Mouse (Mus musculus) yolk sac, embryonic 10.5 days (tissue): ENCODE results near the gene 1500009L16Rik.

ENCODE experiments used
- DNase-seq: peaks from one replicate; pipeline ENCODE4 v3.0.0-alpha.2; 2017; ENCODE audit warnings: low spot score

1500009L16Rik gene

DNA sequence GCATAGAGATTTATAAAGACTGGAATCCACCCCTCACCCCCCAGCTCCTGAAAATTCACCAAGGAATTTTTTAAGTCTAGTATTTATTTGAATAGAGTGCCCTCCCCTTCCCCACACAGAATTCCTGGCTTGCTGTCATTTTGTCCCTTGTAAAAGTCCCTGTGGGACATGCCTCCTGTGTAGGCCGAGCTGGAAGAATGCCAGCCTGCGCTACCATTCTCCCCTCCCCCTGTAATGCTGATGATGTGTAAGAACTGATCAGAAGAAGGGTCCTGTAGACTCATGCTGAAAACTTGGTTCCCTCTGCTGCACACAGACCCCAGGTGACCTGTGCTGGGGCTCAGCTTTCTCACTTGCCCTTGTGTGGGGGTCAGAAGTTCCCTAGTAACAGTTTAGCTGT lies 37.9 kb downstream of the 1500009L16Rik start:
- DNase-seq: no peak

DNA sequence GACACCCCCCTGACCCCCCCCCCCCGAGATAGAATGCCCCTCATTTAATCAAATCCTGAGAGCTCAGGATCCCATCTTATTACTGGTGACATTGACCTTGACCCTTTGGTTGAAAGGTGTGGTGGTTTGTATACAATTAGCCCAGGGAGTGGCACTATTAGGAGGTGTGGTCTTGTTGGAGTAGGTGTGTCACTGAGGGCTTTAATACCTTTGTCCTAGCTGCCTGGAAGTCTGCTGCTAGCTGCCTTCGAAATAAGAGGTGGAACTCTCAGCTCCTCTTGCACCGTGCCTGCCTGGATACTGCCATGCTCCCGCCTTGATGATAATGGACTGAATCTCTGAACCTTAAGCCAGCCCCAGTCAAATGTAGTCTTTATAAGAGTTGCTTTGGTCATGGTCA lies 41.2 kb downstream of the 1500009L16Rik start:
- no peak for DNase-seq

DNA sequence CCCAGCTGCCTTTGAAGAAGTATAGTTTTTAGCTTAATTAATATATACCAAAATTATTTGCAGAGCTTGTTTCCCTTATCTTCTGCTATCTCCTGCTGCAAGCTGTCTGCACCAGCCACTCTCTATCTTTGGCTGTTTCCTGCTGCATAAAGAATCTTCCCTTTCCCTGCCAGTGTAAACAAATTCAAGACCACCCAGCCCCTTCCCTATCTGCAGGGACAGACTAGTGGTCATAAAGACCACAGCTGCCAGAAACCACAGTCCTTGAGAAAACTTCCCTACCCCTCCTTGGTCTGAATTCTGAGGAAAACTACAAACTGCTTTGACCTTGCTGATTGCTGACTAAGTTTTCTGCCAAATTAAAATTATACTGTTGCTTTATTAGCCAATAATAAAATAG lies 44.2 kb downstream of the 1500009L16Rik start:
- no peak for DNase-seq

- DNase-seq: peak; percentile 41
Observed at GRCm38 (mm10) chr10:83776272-83776878, 53.7 kb downstream of the 1500009L16Rik start.

- no peak for DNase-seq
Observed at GRCm38 (mm10) chr10:83777253-83777652, 54.6 kb downstream of the 1500009L16Rik start.

GRCm38 (mm10) chr10:83781854-83782253 lies 59.2 kb downstream of the 1500009L16Rik start:
- DNase-seq: no peak

DNA sequence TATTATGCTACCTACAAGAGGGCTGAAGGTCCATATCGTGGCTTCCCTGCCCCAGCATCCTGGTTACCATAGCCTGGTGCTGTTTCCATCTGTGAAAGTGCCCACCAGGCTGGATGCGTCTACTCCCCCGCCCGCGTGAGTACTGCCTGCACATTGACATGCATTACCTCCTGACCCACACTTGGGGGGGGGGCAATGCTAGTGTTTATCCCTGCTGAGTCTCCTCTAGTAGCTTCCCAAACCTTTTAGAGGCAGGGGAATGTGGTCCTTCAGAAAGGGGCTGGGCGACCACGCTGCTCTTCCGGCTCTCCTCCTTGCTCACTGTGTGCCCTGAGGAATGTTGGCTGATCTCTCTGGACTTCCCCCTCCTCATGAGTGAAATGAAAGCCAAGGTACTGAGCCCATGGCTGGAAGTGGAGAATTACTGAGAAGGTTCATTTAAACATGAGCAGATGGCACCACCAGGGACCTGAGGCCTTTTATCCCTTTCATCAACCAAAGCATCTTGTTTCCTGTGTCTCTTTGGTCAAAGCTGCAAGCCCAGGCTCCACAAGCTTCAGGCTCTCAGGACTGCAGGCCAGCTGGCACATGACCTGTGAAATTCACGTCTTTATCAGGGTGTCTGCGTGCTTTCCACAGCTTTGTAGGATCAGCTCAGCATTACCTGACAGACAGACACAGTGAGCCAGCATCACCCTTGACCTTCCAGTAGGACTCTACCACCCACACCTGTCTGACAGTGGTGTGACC lies 59.9 kb downstream of the 1500009L16Rik start:
- DNase-seq: no peak

GRCm38 (mm10) chr10:83785003-83785402 lies 62.3 kb downstream of the 1500009L16Rik start:
- no peak for DNase-seq

GRCm38 (mm10) chr10:83785627-83786392 lies 63.1 kb downstream of the 1500009L16Rik start:
- DNase-seq: no peak

DNA sequence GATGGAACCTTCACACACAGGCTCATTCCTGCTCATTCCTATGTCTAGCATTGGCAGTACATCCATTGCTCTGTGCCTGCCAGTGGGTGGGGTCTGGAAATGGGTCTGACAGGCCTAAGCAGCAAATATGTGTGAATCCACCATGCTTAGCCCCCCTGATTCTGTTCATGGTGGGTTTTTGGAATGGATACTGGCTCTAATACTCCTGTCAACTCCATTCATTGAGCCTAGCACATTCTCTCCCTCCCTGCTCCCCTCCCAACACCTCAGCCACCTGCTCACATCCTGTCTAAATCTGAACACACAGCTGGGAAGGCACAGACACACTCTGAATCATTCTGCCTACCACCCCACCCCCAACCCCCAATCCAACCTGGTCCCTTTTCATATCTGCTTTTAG lies 72.4 kb downstream of the 1500009L16Rik start:
- DNase-seq: no peak

GRCm38 (mm10) chr10:83795500-83795899 lies 72.8 kb downstream of the 1500009L16Rik start:
- DNase-seq: no peak

- no peak for DNase-seq
Observed at GRCm38 (mm10) chr10:83804021-83804420, 81.4 kb downstream of the 1500009L16Rik start.

- DNase-seq: peak; percentile 45
Observed at GRCm38 (mm10) chr10:83805201-83805718, 82.6 kb downstream of the 1500009L16Rik start.

DNA sequence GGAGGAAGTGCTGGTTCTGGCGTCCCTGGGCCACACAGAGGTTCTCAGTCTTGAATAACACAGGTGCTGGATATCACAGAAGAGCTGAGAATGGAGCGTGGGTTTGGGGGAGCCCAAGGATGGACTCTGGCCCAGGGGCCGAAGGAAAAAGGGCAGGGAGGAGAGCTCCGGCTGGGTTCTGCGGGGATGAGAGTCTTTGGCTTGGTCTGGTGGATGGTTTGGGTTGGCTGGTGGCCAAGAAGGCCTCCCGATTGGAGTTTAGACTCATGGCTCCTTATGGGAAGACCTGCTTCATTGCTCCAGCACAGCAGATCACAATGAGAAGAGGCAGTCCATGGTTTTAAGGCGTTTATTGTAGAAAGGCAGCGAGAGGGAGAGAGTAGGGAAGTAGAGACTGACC lies 84.6 kb downstream of the 1500009L16Rik start:
- DNase-seq: no peak
